Mouse (Mus musculus) lung, adult 18-20 months (tissue): ENCODE measurements around the gene Stx8.

Experiments
- DNase-seq, 2 experiments: peaks; one replicate each; pipeline ENCODE4 v3.0.0; 2022; ENCODE audit warnings: mixed read lengths in 2 of 2

The Stx8 gene

DNA sequence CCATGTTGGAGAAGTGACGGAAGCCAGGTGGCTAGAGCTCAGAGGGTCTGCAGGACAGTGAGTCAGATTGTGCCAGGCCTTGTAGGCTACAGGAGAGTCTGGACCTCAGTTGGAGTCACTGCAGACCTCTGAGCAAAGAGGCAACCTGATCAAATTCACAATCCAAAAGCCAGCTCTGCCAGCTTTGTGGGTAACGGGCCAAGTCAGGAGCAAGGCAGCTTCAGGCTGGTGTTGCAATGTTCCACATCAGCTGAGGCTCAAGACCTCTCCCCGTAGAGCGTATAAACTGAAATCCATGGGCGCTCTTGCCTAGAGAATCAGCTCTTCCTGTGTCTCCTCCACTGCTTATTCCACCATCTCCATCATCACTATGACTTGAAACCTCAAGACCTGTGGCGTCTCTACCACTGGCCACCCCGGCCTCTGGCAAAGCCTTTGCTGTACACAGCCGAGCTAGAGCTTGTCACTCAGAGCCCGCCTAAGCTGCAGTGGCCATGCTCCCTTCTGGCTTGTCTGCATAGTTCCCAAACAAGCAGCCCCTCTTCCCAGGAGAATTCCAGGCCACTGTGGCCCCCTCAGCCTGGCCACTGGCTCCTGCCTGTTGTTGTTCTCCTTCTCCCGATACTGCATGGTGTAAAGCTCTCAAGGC, 235.9 kb downstream of the Stx8 start:
- no peak for DNase-seq

DNA sequence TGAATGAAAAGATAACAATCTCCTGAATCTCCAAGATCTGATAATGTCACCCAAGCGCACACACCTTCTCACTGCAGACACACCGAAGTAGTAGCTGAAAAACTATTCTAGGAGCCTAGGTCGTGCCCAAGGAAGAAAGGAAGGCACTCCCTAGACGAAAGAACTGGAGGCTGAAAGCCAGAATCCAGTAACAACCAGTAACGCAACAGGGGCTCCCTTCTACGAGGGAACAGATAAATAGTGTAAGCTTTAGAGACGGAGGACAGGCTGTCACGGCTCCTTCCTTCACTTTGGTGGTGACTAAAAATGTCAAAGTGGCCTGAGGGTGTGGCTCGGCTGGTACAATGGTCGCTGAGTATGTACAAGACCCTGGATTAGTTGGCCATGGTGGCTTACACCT, 236.6 kb downstream of the Stx8 start:
- no peak for DNase-seq

DNA sequence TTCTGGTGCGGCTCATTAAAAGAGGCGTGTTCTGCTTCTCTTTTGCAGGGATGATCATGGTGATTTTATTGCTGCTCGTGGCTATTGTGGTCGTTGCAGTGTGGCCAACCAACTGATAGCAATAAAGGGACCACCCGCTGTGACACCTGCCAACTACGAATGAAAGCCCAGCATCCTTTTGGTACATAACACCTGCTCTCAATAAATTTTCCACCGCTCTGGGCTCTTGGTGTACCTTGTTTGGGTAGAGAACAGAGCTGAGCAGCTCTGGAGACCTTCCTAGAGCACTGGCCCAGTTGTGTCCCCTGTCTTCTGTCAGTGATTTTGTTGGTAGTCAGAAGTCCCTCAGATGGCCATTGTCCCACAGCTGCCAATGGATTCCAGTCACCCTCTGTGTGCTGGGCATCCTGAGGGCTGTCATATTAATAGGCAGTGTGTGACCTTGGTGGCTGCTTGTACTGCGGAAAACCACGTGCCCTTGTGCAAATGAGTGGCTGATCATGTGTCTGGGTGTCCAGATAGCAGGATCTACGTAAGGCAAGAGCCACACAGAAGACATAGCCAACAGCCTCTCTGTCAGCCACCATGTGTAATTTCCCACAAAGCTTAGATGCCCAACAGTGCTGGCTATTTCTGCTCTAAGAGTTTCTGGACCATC, 237.8 kb downstream of the Stx8 start:
- DNase-seq: no peak

DNA sequence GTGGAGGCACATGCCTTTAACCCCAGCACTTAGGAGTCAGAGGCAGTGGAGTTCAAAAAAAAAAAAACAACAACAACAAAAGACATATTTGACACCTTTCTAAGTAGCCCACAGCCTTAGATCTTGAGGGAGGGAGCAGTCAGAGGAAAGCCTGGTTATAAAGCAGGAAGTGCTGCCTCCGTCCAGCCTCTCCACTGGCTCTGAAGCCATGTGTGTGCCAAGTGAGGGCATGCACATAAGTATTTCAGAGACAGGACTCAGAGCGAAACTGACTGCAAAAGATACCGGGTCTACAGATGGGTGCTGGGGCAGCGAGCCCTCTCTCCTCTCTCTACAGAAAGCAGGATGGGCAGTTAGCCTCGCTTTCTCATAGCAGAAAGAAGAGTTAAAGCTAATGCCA, 238.4 kb downstream of the Stx8 start:
- no peak for DNase-seq

DNA sequence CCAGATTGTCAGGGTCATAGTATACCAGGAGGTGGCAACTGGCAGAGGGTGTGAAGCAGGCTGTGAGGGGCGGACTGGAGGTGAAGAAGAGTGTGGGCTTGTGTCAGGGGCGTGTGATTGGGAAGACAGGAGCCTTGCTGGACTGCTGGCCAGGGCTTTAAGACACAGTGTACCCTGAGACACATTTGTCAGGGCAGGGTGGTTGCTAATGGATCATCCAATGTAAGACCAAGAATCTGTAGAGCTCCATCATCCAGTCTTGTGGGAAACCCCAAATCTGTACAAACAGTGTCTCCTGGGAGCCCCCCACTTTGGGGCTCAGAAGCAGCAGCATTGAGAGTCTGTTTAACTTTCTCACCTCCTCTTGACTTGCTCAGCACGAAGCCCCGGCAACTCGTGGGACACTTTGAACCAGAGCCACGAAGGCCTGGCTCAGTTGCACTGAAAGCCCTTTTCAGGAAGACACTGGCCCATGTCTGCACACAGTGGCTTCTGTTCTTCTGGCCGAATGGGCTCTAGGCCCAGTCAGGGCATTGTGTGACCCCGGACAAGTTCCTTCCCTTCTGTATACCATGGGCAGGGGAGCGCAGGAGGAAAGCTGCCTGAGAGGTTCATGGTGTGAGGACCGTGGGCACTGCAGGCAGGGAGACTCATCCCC, 239.7 kb downstream of the Stx8 start:
- DNase-seq: no peak

DNA sequence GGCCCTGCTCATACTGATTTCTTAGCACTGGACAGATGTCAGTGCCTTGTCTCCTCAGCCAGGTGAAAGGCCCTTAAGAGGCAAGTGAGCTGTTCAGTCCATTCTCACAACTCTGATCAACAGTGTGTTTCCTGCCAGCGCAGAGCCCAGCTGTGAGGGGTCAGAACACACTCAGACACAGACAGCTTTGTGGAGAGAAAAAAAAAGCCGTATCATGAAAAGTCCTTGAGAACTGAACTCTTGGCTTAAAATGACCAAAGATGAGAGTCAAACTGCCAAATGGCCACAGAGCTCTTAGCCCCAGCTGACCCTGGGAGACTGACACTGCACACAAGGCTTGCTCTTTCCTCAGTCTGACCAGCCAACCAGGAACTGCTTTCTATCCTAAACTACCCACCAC, 242.0 kb downstream of the Stx8 start:
- DNase-seq: peak; percentile 19 to 44

DNA sequence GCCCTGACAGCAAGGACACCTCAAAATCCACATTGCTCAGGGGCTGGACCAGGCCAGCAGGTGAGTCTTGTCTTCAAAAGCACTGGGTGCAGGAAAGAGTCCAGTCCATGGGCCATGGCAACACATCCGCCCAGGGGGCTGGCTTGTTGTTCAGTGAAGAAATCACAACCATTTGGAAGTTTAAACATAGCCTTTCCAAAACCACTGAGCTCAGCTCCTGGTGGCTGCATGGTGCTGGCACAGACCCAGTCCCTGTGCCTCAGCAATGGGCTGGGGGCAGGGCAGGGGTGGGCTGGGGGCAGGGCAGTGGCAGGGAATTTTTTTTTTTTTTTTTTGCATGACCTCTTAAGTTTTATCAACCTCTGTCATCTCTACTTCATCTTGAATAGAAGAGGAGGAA, 242.6 kb downstream of the Stx8 start:
- no peak for DNase-seq

DNA sequence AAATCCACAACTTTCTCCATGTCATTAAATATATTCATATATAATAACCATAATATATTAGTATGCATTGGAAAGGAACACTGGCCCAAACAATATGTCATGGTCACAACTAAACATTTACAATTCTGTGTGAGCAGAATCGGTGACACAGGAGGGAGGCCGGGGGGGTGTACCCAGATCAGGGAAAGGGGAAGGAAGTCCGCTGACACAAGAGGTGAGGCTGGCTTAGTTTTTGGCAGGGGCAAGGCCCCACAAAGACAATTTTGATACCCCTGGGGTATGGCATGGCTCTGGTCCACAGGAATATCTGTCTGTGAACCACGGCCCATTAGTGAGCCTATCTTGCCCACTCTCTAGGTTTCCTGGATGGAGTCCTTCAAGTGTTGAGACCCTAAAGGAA, 243.5 kb downstream of the Stx8 start:
- no peak for DNase-seq

DNA sequence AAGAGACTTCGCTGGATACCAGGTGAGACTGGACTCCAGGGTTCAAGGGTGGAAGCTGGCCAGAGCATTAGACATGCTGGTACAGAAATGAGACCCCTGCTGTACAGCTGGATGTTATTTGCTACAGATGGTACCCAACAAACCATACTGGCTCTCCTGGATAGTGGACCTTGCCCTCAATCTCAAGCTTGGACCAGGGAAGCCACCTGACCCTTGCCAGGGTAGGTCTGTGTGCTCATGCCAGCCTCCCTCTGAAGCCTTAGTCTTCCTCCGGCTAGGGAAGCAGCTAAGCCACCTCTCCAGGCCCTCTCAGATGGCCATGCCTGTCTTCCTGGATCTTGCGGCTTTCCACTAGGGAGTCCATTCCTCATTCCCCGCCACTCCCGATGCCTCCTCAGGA, 244.7 kb downstream of the Stx8 start:
- DNase-seq: no peak

DNA sequence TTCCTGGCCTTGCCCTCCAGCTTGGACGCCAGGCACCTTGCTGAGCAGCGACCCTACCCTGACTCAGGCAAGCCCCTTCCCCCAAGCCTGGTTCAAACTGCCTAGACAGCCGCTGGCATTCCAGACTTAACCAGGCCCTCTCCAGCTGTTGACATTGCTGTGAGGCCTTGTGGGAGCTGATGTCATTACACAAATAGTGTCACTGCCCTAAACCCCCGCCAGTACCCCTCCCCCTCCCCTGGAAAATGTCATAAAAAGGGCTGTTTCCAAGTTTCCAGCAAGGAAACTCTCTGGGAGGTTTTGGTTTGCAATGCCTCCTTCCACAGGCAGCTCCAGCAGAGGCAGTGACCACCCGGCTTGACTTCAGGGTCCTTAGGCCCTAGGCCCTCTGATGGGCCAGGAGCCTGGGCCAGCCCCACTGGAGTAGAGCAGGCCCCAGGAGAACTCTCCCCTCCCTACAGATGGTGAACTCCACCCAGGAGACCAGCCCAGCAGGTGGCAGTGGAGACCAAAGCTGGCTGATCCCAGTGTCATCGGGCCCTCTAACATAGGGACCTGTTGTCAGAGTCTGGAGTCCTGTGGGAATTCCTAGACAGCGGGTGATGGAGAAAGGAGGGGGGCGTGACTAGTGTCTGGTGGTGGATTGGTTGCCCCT, 246.1 kb downstream of the Stx8 start:
- peak; percentile 37 to 67 for DNase-seq

DNA sequence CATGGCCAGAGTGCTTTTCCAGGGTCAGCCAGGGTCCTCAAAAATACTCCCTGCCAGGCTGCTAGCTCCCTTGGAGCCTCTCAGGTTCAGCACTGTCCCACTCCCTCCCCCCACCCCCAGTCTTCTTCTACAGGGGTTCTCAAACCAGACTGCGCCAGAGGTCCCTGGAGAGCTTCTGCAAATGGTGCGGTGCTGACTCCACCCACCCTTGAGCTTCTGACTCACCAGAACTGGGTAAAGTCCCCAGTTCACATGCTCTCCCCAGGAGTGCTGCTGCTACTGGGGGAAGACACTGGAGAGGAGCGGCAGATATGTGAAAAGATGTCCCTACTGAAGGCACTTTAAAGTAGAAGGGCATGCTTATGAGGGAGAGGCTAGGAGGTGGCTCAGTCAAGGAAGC, 247.9 kb downstream of the Stx8 start:
- DNase-seq: no peak

DNA sequence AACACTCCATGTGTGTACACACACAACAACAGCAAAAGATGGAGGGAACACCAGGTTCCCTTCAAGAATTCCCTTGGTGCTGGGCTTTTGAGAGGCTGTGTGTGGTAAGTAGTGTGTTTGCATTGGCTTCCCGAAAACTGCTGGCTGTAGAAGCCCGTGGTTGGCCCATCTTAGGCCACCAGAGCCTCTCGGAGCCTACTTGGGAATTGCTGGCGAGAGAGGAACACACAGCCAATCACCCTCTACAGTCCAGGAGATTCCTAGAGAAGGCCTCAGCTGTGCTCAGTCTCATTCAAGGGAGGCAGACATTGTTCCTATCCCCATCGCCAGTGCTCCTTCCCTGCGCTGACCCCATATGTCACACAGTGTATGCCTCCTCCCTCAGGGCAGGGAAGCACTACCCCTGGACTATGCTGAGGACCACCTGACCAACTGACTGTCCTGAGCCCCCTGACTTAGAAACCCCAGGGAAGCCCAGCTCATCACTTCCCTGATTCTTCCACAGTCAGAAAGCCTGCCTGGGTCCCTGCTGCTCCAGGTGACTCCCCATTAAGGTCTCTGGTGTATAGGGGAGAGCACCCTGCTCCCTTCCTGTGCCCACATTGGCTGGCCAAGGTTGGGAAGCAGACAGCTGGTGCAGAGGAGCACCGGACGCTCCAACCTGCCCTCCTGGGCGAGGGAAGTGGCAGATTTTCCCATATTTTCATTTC, 248.7 kb downstream of the Stx8 start:
- no peak for DNase-seq

DNA sequence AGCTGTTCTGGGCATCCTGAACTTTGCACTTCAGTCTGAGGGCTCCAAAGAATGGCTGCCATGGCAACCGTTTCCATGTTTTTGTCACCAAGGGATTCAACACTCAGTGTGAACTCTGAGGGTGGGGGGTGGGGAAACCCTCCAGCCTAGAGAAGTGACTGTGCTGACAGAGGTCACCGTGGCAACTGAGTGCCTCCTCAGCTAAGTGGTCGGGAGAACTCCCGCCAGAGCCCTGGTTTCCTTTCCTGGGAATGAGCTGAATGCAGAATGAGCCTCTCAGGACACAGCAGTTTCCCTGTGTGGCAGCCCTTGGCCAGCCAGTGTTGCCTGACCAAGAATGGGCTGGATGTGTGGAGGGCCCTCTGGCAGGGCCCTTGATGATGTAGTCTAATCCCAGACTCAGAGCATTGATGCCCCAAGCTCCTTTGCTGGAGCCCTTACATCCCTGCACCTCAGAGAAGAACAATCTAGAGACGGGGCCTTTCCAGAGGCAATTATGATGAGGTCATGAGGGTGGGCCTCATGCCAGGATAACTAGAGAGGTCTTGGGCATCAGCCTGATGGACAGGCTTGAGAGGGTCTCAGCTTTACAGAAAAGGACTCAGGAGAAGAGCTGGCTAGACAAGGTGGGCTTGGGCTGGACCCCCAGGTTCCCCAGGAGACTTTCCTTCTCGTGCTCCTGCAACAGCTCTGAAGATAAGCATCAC, 249.4 kb downstream of the Stx8 start:
- peak; percentile 37 to 48 for DNase-seq

DNA sequence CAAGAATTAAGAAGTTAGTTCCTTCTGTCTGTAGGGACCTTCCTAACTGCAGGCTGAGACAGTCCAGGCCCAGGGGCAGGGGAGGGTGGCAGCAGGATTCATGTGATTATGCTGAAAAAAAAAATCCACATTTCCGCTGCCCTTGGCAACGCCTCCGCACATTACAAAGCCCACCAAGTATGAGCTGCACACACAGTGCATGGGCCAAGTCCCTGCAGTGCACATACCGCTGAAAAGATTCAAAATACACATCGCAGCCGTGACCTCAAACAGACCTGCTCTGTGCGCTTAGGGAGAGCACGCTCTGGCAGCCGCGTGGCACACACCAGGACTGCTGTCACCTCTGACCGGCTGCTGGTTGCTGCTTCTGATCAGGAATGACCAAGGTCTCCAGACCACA, 250.0 kb downstream of the Stx8 start:
- DNase-seq: no peak

DNA sequence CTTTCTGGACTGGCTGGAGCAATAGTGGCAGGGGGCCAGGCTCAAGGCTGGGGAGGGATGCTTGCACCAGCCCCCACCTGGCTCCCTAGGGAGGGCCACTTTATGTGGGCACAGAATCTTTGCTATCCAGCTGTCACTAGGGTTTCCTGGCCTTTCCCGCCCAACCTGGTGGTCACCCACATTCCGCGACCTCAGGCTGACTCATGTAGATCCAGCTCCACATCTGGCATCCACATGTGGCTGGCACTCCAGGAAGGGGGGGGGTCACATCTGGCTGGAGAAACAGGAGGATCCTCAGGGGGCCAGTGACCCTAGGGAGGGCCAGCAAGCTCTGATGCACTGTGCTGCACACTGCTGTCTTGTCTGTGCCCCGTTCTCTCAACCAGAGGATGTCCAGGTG, 254.7 kb downstream of the Stx8 start:
- DNase-seq: no peak

DNA sequence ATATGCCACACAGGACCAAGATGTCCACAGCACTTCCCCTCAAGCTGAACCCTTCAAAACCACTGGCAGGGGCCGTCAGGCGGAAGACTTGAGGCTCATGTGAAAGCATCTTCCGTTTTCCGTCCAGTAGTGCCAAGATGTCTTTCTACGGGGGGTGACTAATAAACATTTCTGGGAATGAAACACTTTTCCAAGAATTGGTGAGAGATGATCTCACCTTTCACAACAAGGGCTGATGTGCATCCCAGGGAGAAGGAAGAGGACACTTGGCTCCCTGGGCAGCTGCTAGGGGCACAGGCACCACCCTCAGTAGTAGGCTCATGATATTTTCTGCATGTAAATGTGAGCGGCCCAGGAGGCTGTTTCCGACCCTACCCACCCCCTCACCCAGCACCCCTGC, 256.2 kb downstream of the Stx8 start:
- no peak for DNase-seq

DNA sequence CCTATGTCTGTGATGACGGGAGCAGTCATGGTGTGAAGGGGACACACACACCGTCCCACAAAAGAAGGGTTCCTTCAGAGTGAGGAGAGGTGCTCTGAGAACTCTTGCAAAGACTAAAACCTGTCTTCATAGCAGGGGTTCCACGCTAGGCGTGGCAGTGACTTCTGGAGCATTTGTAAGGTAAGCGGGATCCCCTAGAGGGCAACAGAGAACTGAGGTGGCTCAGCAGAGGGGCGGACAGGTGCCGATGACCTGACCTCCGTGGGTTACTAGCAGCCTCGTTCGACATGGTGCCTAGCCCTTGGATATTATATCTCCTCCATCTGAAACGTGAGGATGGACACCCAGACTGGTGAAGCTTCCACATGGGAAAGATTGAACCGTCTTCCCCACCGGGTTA, 257.1 kb downstream of the Stx8 start:
- no peak for DNase-seq

DNA sequence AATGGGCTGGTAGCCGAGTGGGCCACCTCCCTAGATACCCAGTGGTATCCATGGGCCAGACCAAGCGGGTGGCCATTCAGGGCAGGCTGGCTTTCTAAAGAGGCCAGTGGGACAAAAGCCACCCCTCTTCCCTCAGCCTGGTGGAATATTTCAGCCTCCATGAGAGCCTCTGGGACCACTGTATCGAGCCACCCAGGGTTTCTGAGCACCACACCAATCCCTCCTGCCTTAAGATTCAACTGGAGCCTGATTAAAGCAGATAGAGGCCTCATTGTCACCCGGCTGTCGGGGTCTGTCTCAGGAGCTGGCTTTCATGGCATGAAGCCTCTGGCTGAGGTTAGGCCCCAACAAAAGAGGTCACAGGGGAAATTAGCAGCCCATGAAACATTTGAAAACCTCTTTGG, 260.7 kb downstream of the Stx8 start:
- DNase-seq: no peak

DNA sequence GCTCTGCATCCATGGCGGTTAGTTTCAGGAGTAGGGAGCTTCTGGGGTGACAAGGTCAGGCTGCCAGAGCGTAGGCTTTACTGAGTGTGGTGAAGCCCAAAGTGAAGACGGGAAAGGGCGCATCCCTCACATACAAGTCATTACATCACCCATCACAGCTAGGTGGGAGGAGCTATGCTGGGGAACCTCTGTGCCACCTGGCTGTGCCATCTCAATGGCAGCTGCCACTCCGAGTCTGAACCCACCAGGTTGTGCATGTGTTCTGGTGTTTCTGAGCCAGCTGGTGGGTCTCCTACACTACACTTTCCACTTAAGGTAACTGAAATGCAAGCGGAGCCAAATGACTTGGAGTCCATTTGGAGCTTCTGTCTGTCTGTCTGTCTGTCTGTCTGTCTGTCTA, 261.8 kb downstream of the Stx8 start:
- DNase-seq: no peak

DNA sequence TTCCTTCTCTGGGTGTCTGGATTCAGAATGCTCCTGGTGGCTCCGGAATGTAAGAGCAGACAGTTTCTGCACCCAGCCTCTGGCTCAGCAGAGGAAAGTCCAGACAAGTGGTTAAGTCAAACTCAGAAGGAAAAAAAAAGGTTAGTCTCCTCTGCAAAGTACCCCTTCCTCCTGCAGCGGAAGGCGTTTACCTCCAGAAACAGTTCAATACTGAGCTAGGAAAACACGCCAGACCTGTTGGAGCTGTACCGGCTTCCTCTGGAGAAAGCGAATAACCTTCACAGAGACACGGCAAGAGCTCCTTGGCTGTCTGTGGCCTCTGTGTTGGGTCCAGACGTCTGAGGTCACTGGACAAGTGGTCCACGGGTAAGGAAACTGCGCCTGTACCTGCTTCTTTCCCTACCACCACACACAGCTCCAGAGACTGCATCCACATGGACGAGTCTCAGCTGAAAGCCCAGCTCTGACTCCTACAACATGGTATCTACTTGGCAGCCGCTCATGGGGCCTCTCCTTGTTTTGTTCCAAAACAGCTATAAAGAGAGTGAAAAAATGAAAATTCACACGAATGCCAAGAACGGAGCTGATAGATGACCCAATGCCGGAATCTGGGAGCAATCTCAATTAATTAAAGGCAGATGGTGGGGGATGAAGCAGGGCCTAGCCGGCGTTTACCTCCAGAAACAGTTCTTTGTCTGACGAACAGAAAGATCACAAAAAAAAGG, 263.1 kb downstream of the Stx8 start:
- DNase-seq: no peak

DNA sequence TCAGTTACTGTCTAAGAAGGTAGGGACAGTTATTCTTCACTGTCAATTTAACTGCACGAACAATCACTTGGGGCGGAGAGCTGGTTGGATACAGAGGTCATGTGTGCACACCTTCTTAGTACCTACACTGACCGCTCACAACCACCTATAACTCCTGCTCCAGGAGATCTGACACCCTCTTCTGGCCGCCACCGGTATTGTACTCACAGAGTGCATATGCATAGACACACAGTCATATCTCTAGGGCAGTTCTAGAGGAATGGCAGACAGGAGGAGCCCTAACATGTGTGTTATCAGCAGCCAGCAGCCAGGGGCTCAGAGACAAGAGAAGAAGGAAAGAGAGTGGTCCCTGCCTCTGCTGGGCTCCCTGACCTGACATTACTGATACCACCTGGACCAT, 265.6 kb downstream of the Stx8 start:
- no peak for DNase-seq

DNA sequence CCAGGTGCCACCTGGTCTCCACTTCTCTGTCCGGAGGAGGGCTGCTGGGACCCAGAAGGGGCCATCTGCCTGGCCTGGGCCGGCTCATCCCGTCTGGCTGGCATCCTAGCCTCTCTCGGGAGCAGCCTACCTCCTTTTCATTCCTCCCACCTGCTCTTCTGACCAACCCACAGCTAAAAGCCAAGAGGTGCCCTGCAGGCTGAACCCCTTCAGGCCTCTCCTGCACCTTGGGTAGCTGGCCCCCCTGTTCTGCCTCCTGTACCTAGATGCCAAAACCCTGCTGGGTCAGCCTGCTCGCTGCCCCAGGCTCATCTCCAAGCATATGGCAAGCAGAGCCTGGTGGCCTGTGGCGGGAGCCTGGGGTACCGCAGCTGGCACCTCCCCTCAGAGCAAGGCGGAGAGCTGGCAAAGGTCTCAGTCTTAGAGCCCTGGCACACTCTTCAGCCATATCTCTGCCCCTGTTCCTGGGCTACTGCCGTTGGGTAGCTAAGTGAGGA, 267.5 kb downstream of the Stx8 start:
- no peak for DNase-seq
